Mouse (Mus musculus) gastrocnemius, adult 2 months (tissue): ENCODE data around the gene Trappc2l. TPM values are rescaled to one million over a fixed set of nuclear protein-coding genes. Genes with fewer than 3 reads are reported as not detected.

Source experiments
- DNase-seq: peaks from one replicate; pipeline ENCODE4 v3.0.0; 2022
- H3K27ac ChIP-seq: fragments of 200-600 bp; 2 replicates; pipeline ENCODE4 v1.8.1; 2022; ENCODE audit warnings: mild to moderate bottlenecking
- H3K4me3 ChIP-seq: fragments of 200-600 bp; 2 replicates; pipeline ENCODE4 v1.8.1; 2022; ENCODE audit warnings: mild to moderate bottlenecking, moderate library complexity
- CTCF ChIP-seq: fragments of 200-600 bp; IDR thresholded peaks from 2 replicates; pipeline ENCODE4 v1.8.1; 2022; ENCODE audit warnings: antibody characterized with exemption, mild to moderate bottlenecking, moderate library complexity
- intact Hi-C: fragments of 180-260 bp; cut with DNase I; formaldehyde crosslinking; loops from one replicate; pipeline ENCODE4 v1.15.1; 2025
- microRNA-seq: library from miRNA; unstranded; fragments of <30 nt; microRNA quantifications from one replicate; pipeline ENCODE4 v1.2.0, GENCODE M21; 2021
- total RNA-seq, 2 experiments: library from RNA; stranded (reverse); gene quantifications; 2 replicates each; pipeline ENCODE4 v1.2.3; 2021

Gene Trappc2l
- total RNA-seq, 2 experiments from 2014 or later: 39.3 to 45.5 TPM

DNA sequence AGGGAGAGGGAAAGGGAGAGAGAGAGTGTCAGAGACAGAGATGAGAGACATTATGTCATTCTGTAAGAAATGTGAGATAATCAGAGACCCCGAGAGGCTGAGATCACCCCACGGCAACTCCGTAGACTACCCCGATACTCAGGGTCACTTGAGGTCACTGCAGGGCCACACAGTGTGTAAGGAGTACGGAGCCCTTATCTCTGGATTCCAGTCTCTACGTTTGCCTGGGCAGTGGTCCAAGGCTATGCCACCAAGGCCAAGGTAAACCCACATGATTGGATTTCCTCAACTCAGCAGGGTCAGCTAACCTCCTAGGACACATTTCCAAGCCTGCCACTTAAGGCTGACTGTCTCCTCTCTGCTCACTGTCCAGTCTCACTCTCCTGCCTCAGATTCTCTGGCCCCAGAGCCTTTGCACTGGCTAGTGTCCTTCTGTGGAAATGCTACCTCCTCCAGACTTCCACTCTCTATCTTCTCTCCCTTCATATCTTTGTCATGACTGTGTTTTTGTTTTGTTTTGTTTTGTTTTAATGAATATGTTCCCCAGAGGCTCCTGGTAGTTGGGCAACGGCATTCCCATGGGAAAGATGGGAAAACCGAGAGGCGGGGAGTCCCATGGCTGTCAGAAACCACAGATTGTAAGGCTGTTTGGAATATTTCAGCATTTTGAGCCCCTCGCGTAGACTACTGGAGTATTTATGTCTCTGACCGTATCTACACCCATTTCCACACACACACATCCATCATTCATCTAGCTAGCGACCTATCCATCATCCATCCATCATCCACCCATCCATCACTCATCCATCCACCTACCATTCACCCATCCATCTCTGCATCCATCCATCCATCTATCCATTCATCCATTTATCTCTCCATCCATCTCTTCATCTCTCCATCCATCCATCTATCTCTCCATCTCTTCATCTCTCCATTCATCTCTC, 44.9 kb downstream of the Trappc2l start:
- H3K4me3 ChIP-seq: peak overlapping the region; percentile 11; the same call in 1 of the 2 replicates
- H3K27ac ChIP-seq: peak overlapping the region; percentile 44
- intact Hi-C loops: no loop called here
- DNase-seq: peak; percentile 69
- no peak for TF ChIP-seq CTCF

DNA sequence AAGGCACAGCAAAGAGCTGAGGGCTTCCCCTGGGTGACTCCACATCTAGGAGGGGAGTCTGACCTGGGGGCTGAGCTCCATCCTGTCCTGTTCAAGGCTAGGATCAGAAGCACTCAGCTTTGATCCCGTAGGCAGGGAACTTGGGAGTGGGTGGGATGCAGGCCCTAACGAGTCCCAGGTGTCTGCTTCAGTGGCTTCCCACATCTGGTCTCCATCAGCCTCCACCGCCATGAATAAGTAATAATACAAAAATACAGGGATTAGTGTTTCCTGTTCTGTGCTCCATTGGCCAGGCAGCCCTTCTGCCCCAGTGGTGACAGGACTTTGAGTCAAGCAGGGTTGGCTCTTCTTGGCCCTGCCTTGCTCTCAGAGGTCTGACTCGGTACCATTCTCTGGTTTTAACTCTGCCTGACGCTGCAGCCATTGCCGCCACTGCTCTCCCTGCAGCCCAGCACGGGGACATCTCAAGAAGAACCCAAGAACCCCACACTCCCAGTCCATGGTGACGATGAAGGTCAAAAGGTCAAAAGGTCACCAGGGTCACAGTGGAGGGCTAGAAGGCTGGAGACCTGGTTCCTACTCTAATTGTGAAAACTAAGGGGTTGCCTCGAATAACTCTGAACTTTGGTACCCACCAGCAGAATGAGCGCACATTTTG, 46.8 kb downstream of the Trappc2l start:
- no peak for TF ChIP-seq CTCF
- H3K27ac ChIP-seq: peak overlapping the region; percentile 68
- DNase-seq: no peak
- no peak overlapping the region for H3K4me3 ChIP-seq
- intact Hi-C loops: no loop called here

DNA sequence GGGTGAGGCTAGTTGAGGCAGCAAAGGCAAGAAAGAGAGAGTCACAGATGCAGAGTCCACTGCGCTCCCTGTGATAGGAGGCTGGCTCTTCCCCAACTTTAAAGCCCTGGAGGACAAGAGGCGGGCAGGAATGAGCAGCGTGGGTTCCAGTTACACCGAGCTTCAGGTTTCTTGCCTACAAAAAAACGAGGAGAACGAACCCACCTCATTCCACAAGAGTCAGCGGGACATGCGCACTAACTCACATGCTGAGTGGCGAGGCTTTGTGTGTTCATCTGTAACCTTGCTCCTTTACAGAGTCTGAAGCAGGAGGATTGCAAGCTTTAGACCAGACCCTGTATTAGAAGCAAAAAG, 47.3 kb downstream of the Trappc2l start:
- Histone ChIP-seq H3K27ac (peak overlapping the region; percentile 68), H3K4me3 (no peak overlapping the region)
- DNase-seq: no peak
- TF ChIP-seq CTCF: no peak
- intact Hi-C loops: no loop called here

DNA sequence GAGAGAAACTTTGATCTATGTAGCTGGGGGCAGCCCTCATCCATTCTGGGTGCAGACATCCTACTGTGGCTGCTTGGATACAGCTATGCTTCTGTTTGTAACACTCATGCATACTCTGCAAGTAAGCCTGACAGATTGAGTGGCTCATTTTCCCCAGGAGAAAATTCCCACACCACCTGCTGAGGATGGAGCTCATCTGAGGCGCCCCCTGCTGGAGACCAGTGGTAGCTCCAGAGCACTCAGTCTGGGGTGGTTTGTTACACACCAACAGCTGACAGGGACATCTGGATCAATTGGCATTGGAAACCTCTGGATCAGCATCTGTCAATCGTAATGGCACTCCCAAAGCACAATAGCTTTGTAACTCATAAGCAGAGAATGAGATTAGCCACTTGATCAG, 48.6 kb downstream of the Trappc2l start:
- intact Hi-C loops: no loop called here

DNA sequence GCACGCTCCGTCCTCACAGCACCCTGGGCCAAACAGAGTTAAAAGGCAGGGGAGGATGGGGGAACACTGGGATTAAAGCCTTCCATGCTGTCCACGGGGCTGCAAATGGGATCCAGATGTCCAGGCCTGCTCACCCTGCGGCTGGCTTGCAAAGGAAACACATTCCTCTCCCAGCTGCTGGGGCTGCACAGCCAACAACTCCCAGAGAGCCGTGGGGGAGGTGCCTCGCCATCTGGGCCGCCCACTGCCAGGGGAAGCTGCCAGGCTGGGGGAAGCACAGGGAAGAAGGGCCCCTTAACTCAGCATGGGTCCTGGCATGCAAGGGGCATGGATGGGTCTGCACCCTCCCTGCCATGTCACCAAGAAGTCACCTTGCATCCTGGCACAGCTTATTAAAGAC, 49.7 kb downstream of the Trappc2l start:
- Histone ChIP-seq H3K27ac (peak overlapping the region; percentile 66), H3K4me3 (peak overlapping the region; percentile 39)
- TF ChIP-seq CTCF: no peak
- intact Hi-C loops: no loop called here
- peak; percentile 88 for DNase-seq

More for the DNA sequence above, 48.6 kb downstream of the Trappc2l start:
- TF ChIP-seq CTCF: peak; percentile 71
- Histone ChIP-seq H3K4me3 (no peak overlapping the region), H3K27ac (peak overlapping the region; percentile 17; the same call in 1 of the 2 replicates)
- DNase-seq: no peak

DNA sequence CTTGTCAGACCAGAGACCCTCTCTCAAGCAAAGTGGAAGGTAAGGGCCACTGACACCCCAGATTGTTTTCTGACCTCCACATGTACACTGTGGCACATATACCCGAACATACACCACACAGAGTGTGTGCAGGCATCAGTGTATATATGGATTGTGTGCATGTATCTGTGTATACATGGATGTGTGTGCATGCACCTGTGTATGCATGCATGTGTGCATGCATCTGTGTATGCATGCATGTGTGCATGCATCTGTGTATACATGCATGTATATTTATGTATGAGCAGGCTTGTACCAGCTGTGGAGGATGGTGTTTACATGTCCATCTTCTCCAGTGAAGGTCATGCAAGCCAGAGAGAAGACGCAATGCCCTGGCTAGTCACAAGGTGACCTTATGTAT, 50.5 kb downstream of the Trappc2l start:
- H3K27ac ChIP-seq: peak overlapping the region; percentile 82
- DNase-seq: no peak
- intact Hi-C loops: loop anchor here (2.0 kb wide), 1 partner anchor 43 kb away; no protein-coding TSS in a partner anchor
- H3K4me3 ChIP-seq: no peak overlapping the region
- TF ChIP-seq CTCF: no peak

DNA sequence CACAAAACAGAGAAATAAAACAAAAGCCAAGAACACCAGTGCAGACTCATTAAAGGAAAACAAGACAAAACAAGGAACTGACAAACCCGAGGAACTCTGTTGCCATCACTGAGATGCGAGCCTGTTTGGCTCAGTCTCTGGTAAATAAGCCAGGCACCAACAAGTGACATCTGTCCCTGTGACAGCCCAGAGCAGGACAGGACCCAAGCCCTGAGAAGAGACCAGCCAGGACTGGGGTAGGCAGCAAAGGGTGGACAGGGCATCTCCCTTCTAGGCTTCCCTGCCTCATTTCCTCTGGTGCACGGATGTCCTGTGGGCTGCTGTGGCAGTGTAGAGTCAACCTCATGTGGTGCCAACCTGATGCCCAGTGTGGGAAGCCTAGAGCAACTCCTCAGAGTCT, 51.7 kb downstream of the Trappc2l start:
- peak overlapping the region; percentile 82 for H3K27ac ChIP-seq
- no peak for TF ChIP-seq CTCF

DNA sequence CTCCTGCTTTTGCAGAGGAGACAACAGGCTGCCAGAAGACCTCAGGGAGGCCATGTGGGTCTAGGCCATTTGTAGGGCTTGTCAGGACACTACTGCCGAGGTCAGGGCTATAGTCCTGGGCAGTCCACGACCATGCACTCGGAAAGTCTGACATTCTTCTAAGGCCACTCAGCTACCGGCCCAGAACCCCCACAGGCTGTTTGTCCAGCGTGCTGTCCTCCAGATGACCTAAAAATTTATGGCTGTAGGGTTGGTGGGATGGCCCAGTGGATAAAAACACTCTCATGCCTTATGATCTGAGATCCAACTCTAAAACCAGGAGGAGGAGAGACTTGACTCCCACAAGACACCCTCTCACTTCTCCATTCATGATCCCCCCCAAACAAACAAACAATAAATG, 52.2 kb downstream of the Trappc2l start:
- TF ChIP-seq CTCF: no peak
- Histone ChIP-seq H3K4me3 (no peak overlapping the region), H3K27ac (peak overlapping the region; percentile 82)
- no peak for DNase-seq
- intact Hi-C loops: loop anchor here (2.0 kb wide), 1 partner anchor 45 kb away; no protein-coding TSS in a partner anchor

More for the DNA sequence above, 51.7 kb downstream of the Trappc2l start:
- intact Hi-C loops: loop anchor here (2.0 kb wide), 1 partner anchor 44 kb away; no protein-coding TSS in a partner anchor
- H3K4me3 ChIP-seq: no peak overlapping the region
- no peak for DNase-seq

DNA sequence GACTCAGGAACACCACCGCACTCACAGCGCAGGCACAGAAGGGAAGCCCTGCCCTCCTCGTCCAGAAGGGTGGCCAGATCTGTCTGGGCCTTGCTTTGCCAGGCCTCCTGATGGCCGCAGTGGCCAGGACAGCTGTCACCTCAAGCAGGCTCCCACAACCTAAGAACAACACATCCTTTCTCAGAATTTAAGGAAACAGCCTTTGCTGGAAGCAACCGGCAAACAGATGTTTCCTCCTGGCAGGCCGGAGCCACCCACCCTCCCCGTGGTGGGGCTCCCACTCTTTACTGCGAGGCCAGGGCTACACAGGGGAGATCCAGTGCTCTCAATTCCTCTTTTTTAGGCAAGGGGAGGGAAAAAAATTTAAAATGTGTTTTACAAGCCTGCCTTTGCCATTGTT, 53.8 kb downstream of the Trappc2l start:
- Histone ChIP-seq H3K4me3 (peak overlapping the region; percentile 53), H3K27ac (peak overlapping the region; percentile 82)
- DNase-seq: peak; percentile 75
- TF ChIP-seq CTCF: no peak
- intact Hi-C loops: no loop called here

DNA sequence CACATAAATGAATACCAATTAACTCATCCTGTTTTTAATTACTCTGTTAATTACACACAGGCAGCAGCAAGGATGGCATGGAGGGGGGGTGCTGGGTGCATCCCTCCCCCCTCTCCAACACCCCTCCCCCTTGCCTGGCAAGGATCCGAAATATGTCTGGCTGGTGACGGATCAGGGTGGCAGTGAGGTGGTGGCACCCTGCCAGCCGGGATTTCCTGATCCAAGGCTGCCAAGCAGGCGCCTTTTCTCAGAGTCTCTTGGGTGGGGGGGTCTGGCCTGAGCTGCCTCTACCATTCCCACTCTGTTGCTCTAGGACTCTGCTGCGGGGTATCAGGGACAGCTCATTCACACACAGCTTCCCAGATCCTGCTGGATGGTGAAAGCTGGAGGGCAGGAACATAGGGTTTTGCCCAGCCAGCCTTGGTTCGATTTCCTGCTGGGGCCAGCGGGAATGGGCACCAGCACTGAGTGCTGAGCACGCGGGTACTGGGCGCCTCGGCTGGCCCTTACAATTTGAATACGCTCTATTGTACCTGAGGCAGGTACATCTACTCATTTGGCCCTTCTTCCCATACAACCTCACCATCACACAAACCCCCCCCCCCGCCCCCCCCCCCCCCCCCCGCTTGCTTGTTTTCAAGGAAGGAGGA, 54.4 kb downstream of the Trappc2l start:
- peak overlapping the region; percentile 82 for H3K27ac ChIP-seq
- peak; percentile 73 for DNase-seq
- H3K4me3 ChIP-seq: peak overlapping the region; percentile 53
- intact Hi-C loops: no loop called here
- no peak for TF ChIP-seq CTCF

Small RNA genes lying within 50 kb of the gene (microRNA-seq; reads per million reads assigned to microRNA genes)
- gene Mir6396: not detected

Other genes with a start within 250 kb of the Trappc2l start
- gene Zc3h18, start 235.0 kb upstream of the Trappc2l start, total RNA-seq: 10 to 100 TPM; 26.7 to 26.8 TPM
- gene Il17c, start 189.6 kb upstream of the Trappc2l start, total RNA-seq: not detected
- gene Cyba, start 178.7 kb upstream of the Trappc2l start, total RNA-seq: 1 to 10 TPM; 6.7 to 7.7 TPM
- gene Mvd, start 168.2 kb upstream of the Trappc2l start, total RNA-seq: 1 to 10 TPM; 5.1 to 6.4 TPM
- gene Snai3, start 150.9 kb upstream of the Trappc2l start, total RNA-seq: 10 to 100 TPM; 11.3 TPM
- 10 to 100 TPM; 30.4 to 32.6 TPM for gene Rnf166, start 135.6 kb upstream of the Trappc2l start, total RNA-seq
- 1 to 10 TPM; 6.9 to 7.4 TPM for gene Ctu2, start 135.5 kb upstream of the Trappc2l start, total RNA-seq
- 10 to 100 TPM; 11.3 to 25.5 TPM for gene Piezo1, start 60.3 kb upstream of the Trappc2l start, total RNA-seq
- 1 to 10 TPM in 1 of 2 experiments, under 1 TPM in 1; 0.78 to 1.5 TPM for gene Cdt1, start 43.6 kb upstream of the Trappc2l start, total RNA-seq
- gene Aprt, start 34.7 kb upstream of the Trappc2l start, total RNA-seq: 10 to 100 TPM; 40.5 to 44.8 TPM
- gene Galns, start 177 bp upstream of the Trappc2l start, total RNA-seq: 1 to 10 TPM; 1.0 to 1.1 TPM
- not detected for gene Pabpn1l, start 11.1 kb downstream of the Trappc2l start, total RNA-seq
- 10 to 100 TPM; 18.8 to 23.4 TPM for gene Cbfa2t3, start 87.5 kb downstream of the Trappc2l start, total RNA-seq
- 10 to 100 TPM; 11.1 to 16.4 TPM for gene Acsf3, start 163.8 kb downstream of the Trappc2l start, total RNA-seq
- 10 to 100 TPM; 19.0 to 22.8 TPM for gene Cdh15, start 236.3 kb downstream of the Trappc2l start, total RNA-seq